Mouse (Mus musculus): ENCODE results near the gene Snrpb2.

DNA sequence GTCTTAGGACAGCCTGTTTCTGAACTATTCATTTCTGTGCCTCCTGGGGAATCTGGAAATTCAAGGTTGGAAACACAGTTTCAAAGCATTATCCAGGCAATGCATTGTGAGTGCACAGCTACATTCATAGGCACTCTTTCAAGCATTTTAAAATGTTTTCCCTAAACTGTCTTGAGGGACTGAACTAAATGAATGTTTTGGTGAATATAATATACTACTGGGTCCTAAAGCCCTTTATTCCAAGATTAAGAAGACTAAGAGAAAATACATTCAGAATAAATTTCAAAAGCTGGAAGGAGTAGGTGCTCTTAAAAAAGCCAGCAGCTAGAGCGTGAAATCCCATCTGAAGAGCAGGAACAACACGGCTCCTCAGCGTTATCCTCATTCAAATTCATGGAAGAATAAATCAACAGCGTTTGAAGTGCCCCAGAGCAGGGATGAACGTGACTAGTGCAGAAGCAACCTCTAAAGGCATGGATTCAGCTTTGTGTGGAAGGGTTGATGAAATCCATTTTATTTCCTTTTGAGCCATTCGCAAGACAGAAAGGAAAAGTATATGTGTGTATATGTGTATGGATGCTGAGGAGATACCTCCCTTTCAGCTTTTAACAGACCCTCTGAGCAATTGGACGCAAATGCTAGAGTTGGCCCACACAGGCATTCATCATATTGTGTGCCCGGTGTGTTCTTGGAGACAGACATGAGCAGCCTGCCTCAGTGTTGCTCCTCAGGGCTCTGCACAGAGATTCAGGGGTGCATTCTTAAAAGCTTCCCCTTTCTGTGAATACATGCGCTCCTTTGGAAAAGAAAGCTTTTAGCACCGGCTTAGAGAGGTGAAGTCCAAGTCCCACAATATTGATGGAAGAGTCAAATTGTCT, 30.2 kb upstream of the Snrpb2 start:
- TF ChIP-seq CTCF (IDR thresholded peaks at IDR 0.05; ENCODE audit: borderline replicate concordance, insufficient read depth, low read depth, low read length) (no peak), POLR2A (IDR thresholded peaks at IDR 0.05; ENCODE audit: borderline replicate concordance, insufficient read depth, low read length) (no peak)

Measured in cerebellum, adult 2 months (tissue).